Mouse (Mus musculus): ENCODE measurements at regions not wholly inside any gene's neighbourhood (a gene's known extent, or its start where the extent isn't known, plus 50 kb on each side); places are given as distances from the start of the nearest gene placed in this dataset.

- no peak for TF ChIP-seq POLR2A (IDR thresholded peaks at IDR 0.05; ENCODE audit: low read depth, low read length)
- peak in 1 of 2 experiments; percentile 76; a peak in 2 of 4 replicates for TF ChIP-seq CTCF (conservative IDR thresholded peaks at IDR 0.05 in 1 of 2, IDR thresholded peaks at IDR 0.05 in 1 of 2; ENCODE audit: low read depth in 2 of 2, low read length in 2 of 2)
Measured at GRCm38 (mm10) chr6:112133522-112133921, 140.0 kb upstream of the Lmcd1 start.

All from CH12.LX (cell line).